Mouse (Mus musculus) cortical plate, adult 2 months (tissue): Measurements from ENCODE around the gene Olfr159.

Experiments
- CTCF ChIP-seq: fragments of 200-500 bp; IDR thresholded peaks from 2 replicates; pipeline ENCODE4 v1.5.1; 2011; ENCODE audit warnings: mild to moderate bottlenecking, control low read depth, low read length; ENCODE audit not compliant: insufficient read depth; ENCODE audit errors: extremely low read depth
- POLR2A ChIP-seq: fragments of 200-500 bp; IDR thresholded peaks from 2 replicates; pipeline ENCODE4 v1.6.1; 2011; ENCODE audit warnings: mild to moderate bottlenecking, low read length, control low read depth; ENCODE audit not compliant: insufficient read depth; ENCODE audit errors: extremely low read depth

DNA sequence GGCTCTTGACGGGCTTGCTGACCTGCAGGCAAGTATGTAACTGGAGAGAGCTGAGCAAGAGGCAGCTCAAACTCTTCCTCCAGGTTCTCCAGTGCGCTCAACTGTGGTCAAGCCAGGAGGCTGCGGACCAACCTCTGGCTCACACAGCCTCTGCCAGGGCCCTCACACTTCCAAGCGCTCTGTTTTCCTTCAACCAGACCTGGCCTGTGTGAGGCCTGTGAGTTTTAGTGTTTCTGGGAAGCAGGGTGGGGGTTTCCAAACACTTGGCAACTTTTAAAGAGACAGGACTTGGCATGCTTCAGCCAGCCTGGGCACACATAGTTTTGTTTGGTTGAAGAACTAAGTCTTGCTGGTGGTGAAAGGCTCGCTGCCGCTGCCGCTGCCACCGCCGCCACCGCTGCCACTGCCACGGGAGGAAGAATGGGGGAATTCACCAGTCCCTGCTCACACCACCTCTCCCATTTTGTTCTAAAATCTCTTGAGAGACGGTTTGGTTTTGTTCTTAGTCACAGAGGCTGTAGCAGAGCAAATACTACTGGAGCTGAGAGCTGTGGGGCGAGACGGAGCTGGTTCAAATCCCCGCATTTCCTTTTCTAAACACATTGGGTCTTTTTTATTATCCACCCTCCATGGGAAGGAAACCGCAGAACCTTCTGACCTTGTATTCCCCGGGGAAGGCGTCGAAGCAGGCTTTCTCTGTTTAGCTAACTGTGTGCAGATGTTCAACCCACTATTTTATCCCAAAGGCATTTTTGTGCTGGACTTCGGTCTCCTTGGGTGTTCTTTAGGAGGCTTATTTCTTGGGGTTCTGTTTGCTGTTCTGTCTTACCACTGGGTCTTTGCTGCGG, 11.0 kb downstream of the Olfr159 start:
- TF ChIP-seq CTCF (no peak), POLR2A (no peak)
